Mouse (Mus musculus) brain, embryonic 14.5 days (tissue): ENCODE measurements around the gene Dcdc2b.

Experiments used
- CTCF ChIP-seq: fragments of 200-500 bp; IDR thresholded peaks from 2 replicates; pipeline ENCODE4 v1.5.1; 2012; ENCODE audit warnings: inconsistent platforms, mild to moderate bottlenecking, moderate library complexity, borderline replicate concordance; ENCODE audit not compliant: insufficient read depth, insufficient read length; ENCODE audit errors: extremely low read depth
- POLR2A ChIP-seq: fragments of 200-500 bp; IDR thresholded peaks from 2 replicates; pipeline ENCODE4 v1.6.1; 2012; ENCODE audit warnings: mild to moderate bottlenecking, inconsistent platforms, borderline replicate concordance; ENCODE audit not compliant: poor library complexity, insufficient read depth, insufficient read length, severe bottlenecking; ENCODE audit errors: extremely low read depth

GRCm38 (mm10) chr4:129654770-129655169 is 40.7 kb upstream of the Dcdc2b start:
- TF ChIP-seq CTCF = no peak
- TF ChIP-seq POLR2A = no peak
